Comparison of ENCODE assay signal across 8 mouse cellular contexts in the genomic region with DNA sequence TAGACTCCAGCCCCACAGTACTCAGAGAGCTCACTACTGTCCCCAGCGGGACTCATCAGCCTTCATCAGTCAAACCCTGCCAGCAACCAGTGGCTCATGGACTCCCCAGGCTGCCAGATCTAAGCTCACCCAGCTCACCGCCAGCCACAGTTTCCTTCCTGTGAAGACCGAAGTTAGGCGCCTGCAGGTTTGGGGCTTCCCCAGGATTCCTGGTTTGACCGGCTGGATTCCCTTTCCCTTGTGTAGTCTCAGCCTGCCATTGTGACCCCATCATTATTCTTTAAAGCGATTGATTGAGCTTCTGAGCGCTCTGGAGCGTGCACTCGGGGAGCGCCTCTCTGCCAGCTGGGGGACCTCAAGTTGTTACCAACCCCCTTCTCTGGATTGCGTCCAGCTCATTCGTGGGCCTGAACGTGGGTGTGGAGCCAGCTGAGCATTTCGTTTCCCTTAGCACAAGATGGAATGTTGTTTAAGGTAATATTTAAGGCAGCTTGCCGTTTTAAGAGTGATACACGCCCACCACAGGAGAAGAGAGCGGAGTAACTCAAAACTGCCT.
DNase-seq lines count a peak whose midpoint lies in the region; ATAC-seq and TF ChIP-seq lines count a peak whose summit lies in the region.
"Had no signal": no experiment of that assay in that cellular context is flagged by ENCODE, and none has a peak within 500 bp of the region (broad histone marks: within the 10 kb centered on the region; RNA-seq: fewer than 3 reads in every experiment).

No protein-coding gene starts in this region.

- no peaks in the 10 kb centered on the region for H3K27me3 ChIP-seq in intestine, postnatal 0 days (replicated peaks; ENCODE audit: control insufficient read depth, insufficient read depth, low read length)
- H3K27me3 ChIP-seq: midbrain, embryonic 12.5 days had no signal

- intact Hi-C loops in left cerebral cortex, postnatal 4 days (cut with DNase I) = no loop called here

- H3K4me3 ChIP-seq in intestine, postnatal 0 days (ENCODE audit: low read depth, low read length) = no peak overlapping the region
- H3K4me3 ChIP-seq: midbrain, embryonic 12.5 days had no signal

- ATAC-seq in intestine, postnatal 0 days = no peak

- H3K36me3 ChIP-seq in intestine, postnatal 0 days (ENCODE audit: control insufficient read depth, insufficient read depth) = no peaks in the 10 kb centered on the region
- H3K36me3 ChIP-seq: midbrain, embryonic 12.5 days had no signal

- no peak overlapping the region for H3K9ac ChIP-seq in intestine, postnatal 0 days (ENCODE audit: low read depth, low read length)
- H3K9ac ChIP-seq: midbrain, embryonic 12.5 days had no signal

- peak; percentile 32 to 58 for DNase-seq in left cerebral cortex, adult 18-20 months (ENCODE audit: low spot score in 2 of 2)
- no peak for DNase-seq in left cerebral cortex, postnatal 4 days
- DNase-seq in embryo, embryonic 11.5 days (ENCODE audit: low read depth, low spot score) = peak; percentile 30
- peak; percentile 49 for DNase-seq in mesoderm, embryonic 11.5 days (ENCODE audit: low read depth, low spot score)
- no peak for DNase-seq in urinary bladder, postnatal 10 days (ENCODE audit: low spot score)
- DNase-seq in Muller cell, postnatal 12 days (ENCODE audit: inconsistent ontology term) = no peak

- peak; percentile 30; the same call in 1 of the 2 replicates for TF ChIP-seq CTCF in intestine, postnatal 0 days (IDR thresholded peaks at IDR 0.05; ENCODE audit: low read depth)

- WGBS in intestine, postnatal 0 days = 28% methylated on average over 17 of the region's 17 CpGs

- no peak overlapping the region for H3K27ac ChIP-seq in intestine, postnatal 0 days (ENCODE audit: low read depth, low read length)

- no peaks in the 10 kb centered on the region for H3K9me3 ChIP-seq in intestine, postnatal 0 days (ENCODE audit: control insufficient read depth)
- H3K9me3 ChIP-seq: midbrain, embryonic 12.5 days had no signal

- 0 out of 2 replicates have a peak overlapping the region, but pooled peaks have one; percentile 9 for H3K4me2 ChIP-seq in intestine, postnatal 0 days (replicated peaks; ENCODE audit: low read depth)
- H3K4me2 ChIP-seq: midbrain, embryonic 12.5 days had no signal

- no peaks in the 10 kb centered on the region for H3K4me1 ChIP-seq in intestine, postnatal 0 days (replicated peaks; ENCODE audit: control insufficient read depth, insufficient read depth, low read length)

Comparison
In these comparisons a context has a peak if more than half of its experiments do, and no peak if none do; other contexts are left out.
1. DNase-seq: peak in left cerebral cortex, adult 18-20 months (2 of 2), embryo, embryonic 11.5 days (single experiment) and mesoderm, embryonic 11.5 days (single experiment); none in left cerebral cortex, postnatal 4 days (single experiment), urinary bladder, postnatal 10 days (single experiment) and Muller cell, postnatal 12 days (single experiment).